Mouse (Mus musculus): ENCODE data around the gene Mst1. TPM values are rescaled to one million over a fixed set of nuclear protein-coding genes. Genes with fewer than 3 reads are reported as not detected.

The Mst1 gene
- polyA plus RNA-seq, 1 experiment from 2014 or later: 0.54 TPM

DNA sequence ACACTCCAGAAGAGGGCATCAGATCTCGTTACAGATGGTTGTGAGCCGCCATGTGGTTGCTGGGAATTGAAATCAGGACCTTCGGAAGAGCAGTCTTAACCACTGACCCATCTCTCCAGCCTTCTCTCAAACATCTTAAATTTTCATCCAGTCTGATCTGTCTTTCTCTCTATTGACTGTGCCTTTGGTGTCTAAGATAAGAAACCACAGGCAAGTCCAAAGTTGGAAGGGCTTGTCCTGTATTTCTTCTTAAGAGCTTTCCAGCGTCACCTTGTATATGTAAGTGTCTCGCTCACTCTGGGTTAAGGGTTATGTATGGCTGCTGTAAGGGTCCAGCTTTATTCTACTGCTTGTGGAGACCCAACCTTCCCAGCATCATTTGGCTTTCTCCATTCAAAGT is 51.3 kb downstream of the Mst1 start:
- WGBS: 90% methylated on average over 5 of the region's 5 CpGs
- no peak for DNase-seq (ENCODE audit: low spot score)
- Histone ChIP-seq H3K4me3 (no peak overlapping the region), H3K27ac (no peak overlapping the region), H3K36me3 (no peaks in the 10 kb centered on the region), H3K27me3 (ENCODE audit: low read depth, poor library complexity, severe bottlenecking) (no peaks in the 10 kb centered on the region), H3K4me1 (peaks cover 5% of the 10 kb centered on the region), H3K9me3 (replicated peaks) (no peaks in the 10 kb centered on the region)

DNA sequence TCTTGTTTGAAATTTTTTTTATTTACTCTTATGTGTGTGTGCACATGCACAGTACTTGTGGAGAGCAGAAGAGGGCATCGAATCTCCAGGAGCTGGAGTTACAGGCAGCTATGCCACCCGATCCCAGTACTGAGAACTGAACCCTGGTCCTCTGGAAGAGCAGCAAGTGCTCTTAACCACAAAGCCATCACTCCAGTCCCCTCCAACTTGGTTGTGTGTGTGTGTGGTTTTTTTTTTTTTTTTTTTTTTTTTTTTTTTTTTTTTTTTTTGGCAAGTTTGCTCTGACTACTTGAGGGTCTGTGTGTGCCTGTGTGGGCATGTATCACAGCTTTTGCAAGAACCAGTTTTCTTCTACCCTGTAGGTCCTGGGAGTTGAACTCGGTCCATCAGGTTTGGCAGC is 52.1 kb downstream of the Mst1 start:
- no peak for DNase-seq (ENCODE audit: low spot score)
- peaks cover 13% of the 10 kb centered on the region for H3K4me1 ChIP-seq
- no peak overlapping the region for H3K27ac ChIP-seq
- 94% methylated on average over 3 of the region's 3 CpGs for WGBS
- H3K27me3 ChIP-seq (ENCODE audit: low read depth, poor library complexity, severe bottlenecking): 0 out of 2 replicates have a peak, but pooled peaks cover 4% of the 10 kb centered on the region
- no peak overlapping the region for H3K4me3 ChIP-seq
- no peaks in the 10 kb centered on the region for H3K36me3 ChIP-seq
- H3K9me3 ChIP-seq (replicated peaks): no peaks in the 10 kb centered on the region

DNA sequence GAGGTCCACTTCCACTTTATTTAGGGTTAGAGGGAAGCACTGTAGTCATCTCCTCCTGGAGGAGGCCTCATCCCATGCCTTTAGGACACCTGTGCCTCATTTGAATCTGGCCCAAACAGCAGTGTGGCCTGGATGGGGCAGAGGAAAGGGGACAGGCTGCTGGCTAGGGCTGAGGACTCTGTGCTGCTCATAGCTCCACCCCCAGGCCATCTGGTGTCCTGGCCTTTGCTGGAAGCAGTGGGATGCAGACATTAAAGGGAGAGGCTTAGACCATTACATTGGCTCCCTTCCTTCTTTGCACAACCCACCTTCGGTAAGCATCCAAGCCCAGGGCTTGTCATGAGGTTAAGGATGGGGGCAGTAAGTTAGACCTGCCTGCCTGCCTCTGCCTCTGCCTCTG is 53.2 kb downstream of the Mst1 start:
- H3K9me3 ChIP-seq (replicated peaks): no peaks in the 10 kb centered on the region
- no peak overlapping the region for H3K27ac ChIP-seq
- H3K27me3 ChIP-seq (ENCODE audit: low read depth, poor library complexity, severe bottlenecking): 0 out of 2 replicates have a peak, but pooled peaks cover 4% of the 10 kb centered on the region
- H3K4me1 ChIP-seq: peaks cover 22% of the 10 kb centered on the region
- DNase-seq (ENCODE audit: low spot score): no peak
- 70% methylated on average over 1 of the region's 1 CpGs for WGBS
- H3K36me3 ChIP-seq: no peaks in the 10 kb centered on the region
- no peak overlapping the region for H3K4me3 ChIP-seq

Small RNAs within 50 kb of the gene (microRNA-seq; reads per million reads assigned to microRNA genes)
- gene Gm47303 (not detected), gene Mir7088 (not detected)

Other genes with a start within 250 kb of the Mst1 start
- gene Rbm6, start 207.2 kb upstream of the Mst1 start, polyA plus RNA-seq (2016; fragmentation: Nextera tagmentation; extraction: Ambion mirVana): 96.4 and 116 TPM in 2 replicates
- gene Mon1a, start 192.3 kb upstream of the Mst1 start, polyA plus RNA-seq (2016; fragmentation: Nextera tagmentation; extraction: Ambion mirVana): 10.9 and 11.6 TPM in 2 replicates
- 0.30 and 1.2 TPM in 2 replicates for gene Mst1r, start 173.6 kb upstream of the Mst1 start, polyA plus RNA-seq (2016; fragmentation: Nextera tagmentation; extraction: Ambion mirVana)
- gene Actl11, start 152.0 kb upstream of the Mst1 start, polyA plus RNA-seq (2016; fragmentation: Nextera tagmentation; extraction: Ambion mirVana): not detected in 2 replicates
- 7.5 and 9.9 TPM in 2 replicates for gene Camkv, start 144.8 kb upstream of the Mst1 start, polyA plus RNA-seq (2016; fragmentation: Nextera tagmentation; extraction: Ambion mirVana)
- 43.2 and 45.9 TPM in 2 replicates for gene Traip, start 130.3 kb upstream of the Mst1 start, polyA plus RNA-seq (2016; fragmentation: Nextera tagmentation; extraction: Ambion mirVana)
- 18.6 and 22.5 TPM in 2 replicates for gene Uba7, start 104.9 kb upstream of the Mst1 start, polyA plus RNA-seq (2016; fragmentation: Nextera tagmentation; extraction: Ambion mirVana)
- gene Gm20661, start 97.4 kb upstream of the Mst1 start, polyA plus RNA-seq (2016; fragmentation: Nextera tagmentation; extraction: Ambion mirVana): 3.5 and 6.2 TPM in 2 replicates
- gene Inka1, start 94.6 kb upstream of the Mst1 start, polyA plus RNA-seq (2016; fragmentation: Nextera tagmentation; extraction: Ambion mirVana): 180 and 189 TPM in 2 replicates
- 6.5 and 11.9 TPM in 2 replicates for gene Cdhr4, start 87.9 kb upstream of the Mst1 start, polyA plus RNA-seq (2016; fragmentation: Nextera tagmentation; extraction: Ambion mirVana)
- 0.34 and 0.93 TPM in 2 replicates for gene Gm20662, start 84.1 kb upstream of the Mst1 start, polyA plus RNA-seq (2016; fragmentation: Nextera tagmentation; extraction: Ambion mirVana)
- gene Ip6k1, start 77.9 kb upstream of the Mst1 start, polyA plus RNA-seq (2016; fragmentation: Nextera tagmentation; extraction: Ambion mirVana): 54.1 and 69.8 TPM in 2 replicates
- 25.2 and 26.4 TPM in 2 replicates for gene Gmppb, start 31.2 kb upstream of the Mst1 start, polyA plus RNA-seq (2016; fragmentation: Nextera tagmentation; extraction: Ambion mirVana)
- gene Amigo3, start 27.3 kb upstream of the Mst1 start, polyA plus RNA-seq (2016; fragmentation: Nextera tagmentation; extraction: Ambion mirVana): 1.9 and 3.5 TPM in 2 replicates
- 31.8 and 37.5 TPM in 2 replicates for gene Rnf123, start 2.9 kb downstream of the Mst1 start, polyA plus RNA-seq (2016; fragmentation: Nextera tagmentation; extraction: Ambion mirVana)
- gene Apeh, start 14.2 kb downstream of the Mst1 start, polyA plus RNA-seq (2016; fragmentation: Nextera tagmentation; extraction: Ambion mirVana): 70.8 and 76.2 TPM in 2 replicates
- gene Bsn, start 109.9 kb downstream of the Mst1 start, polyA plus RNA-seq (2016; fragmentation: Nextera tagmentation; extraction: Ambion mirVana): 1.7 TPM in 2 replicates
- 59.6 and 59.9 TPM in 2 replicates for gene Dag1, start 183.5 kb downstream of the Mst1 start, polyA plus RNA-seq (2016; fragmentation: Nextera tagmentation; extraction: Ambion mirVana)
- 32.9 and 35.8 TPM in 2 replicates for gene Nicn1, start 210.0 kb downstream of the Mst1 start, polyA plus RNA-seq (2016; fragmentation: Nextera tagmentation; extraction: Ambion mirVana)
- gene Amt, start 216.4 kb downstream of the Mst1 start, polyA plus RNA-seq (2016; fragmentation: Nextera tagmentation; extraction: Ambion mirVana): 23.1 and 24.8 TPM in 2 replicates
- 246 and 250 TPM in 2 replicates for gene Rhoa, start 225.7 kb downstream of the Mst1 start, polyA plus RNA-seq (2016; fragmentation: Nextera tagmentation; extraction: Ambion mirVana)
- 9.2 and 11.5 TPM in 2 replicates for gene Tcta, start 225.7 kb downstream of the Mst1 start, polyA plus RNA-seq (2016; fragmentation: Nextera tagmentation; extraction: Ambion mirVana)

Data from limb, embryonic 10.5 days (tissue).